Mouse (Mus musculus) lung, postnatal 0 days (tissue): ENCODE results near the gene Inafm2. TPM values are rescaled to one million over a fixed set of nuclear protein-coding genes. Genes with fewer than 3 reads are reported as not detected.
A peak's percentile ranks its signal among the peaks of the same experiment; 100 is the strongest.

Experiments used
- ATAC-seq: fragments of 200-750 bp; cut with Nextera tagmentation; 2 replicates; pipeline ENCODE4 v1.8.0; 2017; ENCODE audit warnings: moderate library complexity
- DNase-seq: peaks from one replicate; pipeline ENCODE4 v3.0.0-alpha.2; 2016; ENCODE audit warnings: low spot score
- H3K27ac ChIP-seq: fragments of 300-500 bp; sonication (generic); 2 replicates; pipeline ENCODE4 v1.5.1; 2014; ENCODE audit warnings: antibody characterized with exemption, mild to moderate bottlenecking, low read length, mixed read lengths
- H3K27me3 ChIP-seq: fragments of 300-500 bp; sonication (generic); replicated peaks from 2 replicates; pipeline ENCODE4 v1.6.1; 2014; ENCODE audit warnings: low read length, mixed read lengths; ENCODE audit not compliant: insufficient read depth
- H3K36me3 ChIP-seq: fragments of 300-500 bp; sonication (generic); 2 replicates; pipeline ENCODE4 v1.6.1; 2014; ENCODE audit warnings: low read length, mixed read lengths; ENCODE audit not compliant: insufficient read depth
- H3K4me1 ChIP-seq: fragments of 300-500 bp; sonication (generic); 2 replicates; pipeline ENCODE4 v1.6.1; 2014; ENCODE audit warnings: antibody characterized with exemption, low read depth, low read length, mixed read lengths; ENCODE audit not compliant: insufficient read depth
- H3K4me2 ChIP-seq: fragments of 300-500 bp; sonication (generic); replicated peaks from 2 replicates; pipeline ENCODE4 v1.6.1; 2014; ENCODE audit warnings: low read depth, mild to moderate bottlenecking, low read length, moderate library complexity, mixed read lengths
- H3K4me3 ChIP-seq: fragments of 300-500 bp; sonication (generic); 2 replicates; pipeline ENCODE4 v1.5.1; 2014; ENCODE audit warnings: low read depth, low read length
- H3K9ac ChIP-seq: fragments of 300-500 bp; sonication (generic); replicated peaks from 2 replicates; pipeline ENCODE4 v1.6.1; 2014; ENCODE audit warnings: low read depth, mild to moderate bottlenecking
- H3K9me3 ChIP-seq: fragments of 300-500 bp; sonication (generic); 2 replicates; pipeline ENCODE4 v1.6.1; 2016; ENCODE audit warnings: low read length, mixed read lengths
- CTCF ChIP-seq: IDR thresholded peaks from 2 replicates; pipeline ENCODE4 v1.5.1; 2016; ENCODE audit warnings: antibody characterized with exemption, mild to moderate bottlenecking
- EP300 ChIP-seq: IDR thresholded peaks from 2 replicates; pipeline ENCODE4 v1.6.1; 2016; ENCODE audit warnings: antibody characterized with exemption, mild to moderate bottlenecking, control low read depth
- WGBS: fragments of 180-500 bp; shearing (Covaris S2); extraction: QIAGEN DNeasy Blood & Tissue Kit; methylation state at CpG from one replicate; pipeline ENCODE4 v1.1.7; 2014; 5-methylcytosine and 5-hydroxymethylcytosine counted together
- polyA plus RNA-seq: library from polyadenylated mRNA; unstranded; fragments of >200 nt; fragmentation: Nextera tagmentation; extraction: Ambion mirVana; gene quantifications from 2 replicates; pipeline ENCODE4 v1.2.1, GENCODE M21; 2015

Gene Inafm2
- polyA plus RNA-seq, 1 experiment from 2014 or later = 34.5 TPM

DNA sequence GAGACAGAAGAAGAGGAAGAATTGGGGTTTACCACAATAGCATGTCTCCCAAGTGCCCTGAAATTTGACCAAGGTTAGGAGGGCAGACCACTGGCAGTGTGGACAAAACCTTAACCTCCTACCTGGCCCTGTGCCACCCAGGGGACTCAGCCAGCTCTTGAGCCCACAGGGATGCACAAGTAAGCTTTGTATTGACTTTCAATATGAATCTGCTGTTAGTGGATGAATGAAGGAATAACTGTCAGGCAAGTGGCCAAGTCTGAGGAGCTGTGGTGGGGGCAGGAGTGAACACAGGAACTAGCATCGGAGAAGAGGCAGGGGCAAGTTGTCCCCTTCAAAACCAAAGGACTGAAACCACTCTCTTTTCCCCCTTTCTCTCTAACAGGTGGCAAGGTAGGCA lies 29.8 kb downstream of the Inafm2 start:
- TF ChIP-seq EP300 (no peak), CTCF (no peak)
- 0 out of 2 replicates have a peak overlapping the region, but pooled peaks have one; percentile 21 for H3K27ac ChIP-seq
- 10% methylated on average over 1 of the region's 1 CpGs for WGBS

DNA sequence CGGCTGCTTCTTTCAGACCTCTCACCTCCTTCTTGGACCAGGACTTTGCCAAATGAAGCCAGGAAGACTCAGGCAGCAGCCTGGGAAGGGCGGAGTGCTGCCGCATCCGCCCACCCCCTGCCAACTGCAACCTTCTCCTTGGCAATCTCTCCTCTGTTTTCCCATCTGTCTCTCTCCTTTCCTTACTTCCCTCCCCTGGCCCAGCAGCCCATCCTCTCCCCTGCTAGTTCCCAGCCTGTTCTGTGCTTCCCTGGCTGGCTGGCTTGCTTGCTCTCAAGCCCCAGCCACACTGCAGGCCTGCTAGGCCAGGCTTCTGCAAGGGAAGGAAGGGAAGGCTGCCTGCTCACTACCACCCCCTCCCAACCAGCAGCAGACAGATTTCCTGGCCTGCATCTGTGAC lies 30.3 kb downstream of the Inafm2 start:
- no peak for DNase-seq
- TF ChIP-seq EP300 (no peak), CTCF (peak; percentile 29)
- 41% methylated on average over 2 of the region's 4 CpGs for WGBS
- H3K27me3 ChIP-seq = no peaks in the 10 kb centered on the region
- H3K36me3 ChIP-seq = no peaks in the 10 kb centered on the region
- H3K4me3 ChIP-seq = no peak overlapping the region
- 0 out of 2 replicates have a peak overlapping the region, but pooled peaks have one; percentile 21 for H3K27ac ChIP-seq
- ATAC-seq = no peak
- no peak overlapping the region for H3K4me2 ChIP-seq
- peaks cover 18% of the 10 kb centered on the region; the same call in 1 of the 2 replicates for H3K4me1 ChIP-seq
- no peak overlapping the region for H3K9ac ChIP-seq
- no peaks in the 10 kb centered on the region for H3K9me3 ChIP-seq

More for the DNA sequence above, 29.8 kb downstream of the Inafm2 start:
- Histone ChIP-seq H3K4me2 (no peak overlapping the region), H3K9me3 (no peaks in the 10 kb centered on the region), H3K36me3 (no peaks in the 10 kb centered on the region), H3K27me3 (no peaks in the 10 kb centered on the region), H3K4me3 (no peak overlapping the region), H3K4me1 (peaks cover 18% of the 10 kb centered on the region; the same call in 1 of the 2 replicates), H3K9ac (no peak overlapping the region)
- DNase-seq (no peak), ATAC-seq (no peak)

DNA sequence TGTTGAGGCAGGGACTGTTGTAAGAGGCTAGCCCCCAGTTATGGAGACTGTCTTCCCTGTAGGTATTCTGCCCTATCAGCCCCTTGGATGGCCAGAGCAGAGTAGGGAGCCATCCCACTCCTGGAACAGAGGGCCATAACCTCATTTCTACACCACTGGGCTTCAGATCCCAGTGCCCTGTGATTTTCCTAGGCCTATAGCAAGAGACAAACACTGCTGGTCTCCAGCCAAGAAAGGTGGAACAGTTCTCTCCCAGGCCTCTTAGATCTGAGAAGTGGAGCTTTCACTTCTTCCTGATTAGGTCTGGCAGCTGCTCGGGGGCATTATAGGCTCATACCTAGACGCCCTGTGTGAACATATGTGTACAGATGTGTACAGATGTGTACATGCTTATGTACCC lies 30.7 kb downstream of the Inafm2 start:
- H3K36me3 ChIP-seq = no peaks in the 10 kb centered on the region
- ATAC-seq = no peak
- H3K27ac ChIP-seq = 0 out of 2 replicates have a peak overlapping the region, but pooled peaks have one; percentile 21
- H3K4me1 ChIP-seq = peaks cover 18% of the 10 kb centered on the region; the same call in 1 of the 2 replicates
- H3K27me3 ChIP-seq = no peaks in the 10 kb centered on the region
- H3K4me3 ChIP-seq = no peak overlapping the region
- no peak for DNase-seq
- no peak overlapping the region for H3K4me2 ChIP-seq
- TF ChIP-seq EP300 (no peak), CTCF (no peak)
- WGBS = 53% methylated on average over 2 of the region's 2 CpGs
- H3K9me3 ChIP-seq = no peaks in the 10 kb centered on the region
- no peak overlapping the region for H3K9ac ChIP-seq

DNA sequence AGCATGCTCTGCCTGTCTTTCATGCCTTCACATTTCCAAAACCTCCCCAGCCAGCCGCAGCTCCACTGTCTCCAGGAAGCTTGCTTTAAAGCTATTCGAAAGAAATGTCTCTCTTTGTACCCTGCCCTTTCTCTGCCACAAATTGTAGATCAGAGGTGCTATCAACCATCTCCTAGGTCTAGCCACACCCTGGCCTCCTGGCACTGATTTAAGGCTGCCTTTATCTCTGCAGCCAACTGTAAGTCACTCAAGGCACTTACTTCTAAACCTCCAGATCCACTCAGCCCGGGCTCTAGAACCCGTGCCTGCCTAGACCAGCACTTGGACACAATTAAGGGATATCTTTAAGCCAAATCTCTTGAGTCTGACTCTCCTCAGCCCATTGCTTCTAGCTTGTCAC lies 32.9 kb downstream of the Inafm2 start:
- Histone ChIP-seq H3K9ac (no peak overlapping the region), H3K9me3 (no peaks in the 10 kb centered on the region), H3K36me3 (no peaks in the 10 kb centered on the region), H3K4me3 (no peak overlapping the region), H3K4me1 (peaks cover 15% of the 10 kb centered on the region; the same call in 1 of the 2 replicates), H3K27ac (no peak overlapping the region), H3K27me3 (no peaks in the 10 kb centered on the region), H3K4me2 (no peak overlapping the region)
- WGBS = 75% methylated on average over 4 of the region's 4 CpGs
- ATAC-seq = no peak
- no peak for TF ChIP-seq CTCF
- TF ChIP-seq EP300 = no peak
- DNase-seq = no peak

DNA sequence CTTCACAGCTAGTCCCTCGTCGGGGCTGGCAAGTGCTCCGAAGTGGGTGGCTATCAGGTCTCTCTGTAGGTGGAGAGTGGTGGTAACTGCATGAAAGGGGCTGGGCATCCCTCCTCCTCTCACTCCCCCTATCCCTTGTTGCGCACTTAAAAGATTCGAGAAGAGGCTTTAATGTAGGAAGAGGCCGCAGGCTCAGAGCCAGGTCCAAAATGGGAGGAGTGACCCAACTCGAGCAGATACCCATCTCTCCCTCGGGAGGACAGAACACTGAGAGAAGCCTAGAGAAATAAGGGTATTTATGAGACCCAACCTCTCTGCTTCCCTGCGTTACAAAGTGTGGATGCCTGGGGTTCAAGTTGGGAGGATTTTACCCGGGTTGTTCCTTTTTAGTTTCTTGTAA lies 33.5 kb downstream of the Inafm2 start:
- no peak for DNase-seq
- no peaks in the 10 kb centered on the region for H3K9me3 ChIP-seq
- no peaks in the 10 kb centered on the region for H3K36me3 ChIP-seq
- TF ChIP-seq EP300 (no peak), CTCF (no peak)
- ATAC-seq = no peak
- peak overlapping the region; percentile 49 for H3K4me2 ChIP-seq
- no peak overlapping the region for H3K9ac ChIP-seq
- H3K27ac ChIP-seq = no peak overlapping the region
- H3K4me1 ChIP-seq = peaks cover 15% of the 10 kb centered on the region; the same call in 1 of the 2 replicates
- peak overlapping the region; percentile 21 for H3K4me3 ChIP-seq
- H3K27me3 ChIP-seq = no peaks in the 10 kb centered on the region
- WGBS = 9% methylated on average over 10 of the region's 10 CpGs

DNA sequence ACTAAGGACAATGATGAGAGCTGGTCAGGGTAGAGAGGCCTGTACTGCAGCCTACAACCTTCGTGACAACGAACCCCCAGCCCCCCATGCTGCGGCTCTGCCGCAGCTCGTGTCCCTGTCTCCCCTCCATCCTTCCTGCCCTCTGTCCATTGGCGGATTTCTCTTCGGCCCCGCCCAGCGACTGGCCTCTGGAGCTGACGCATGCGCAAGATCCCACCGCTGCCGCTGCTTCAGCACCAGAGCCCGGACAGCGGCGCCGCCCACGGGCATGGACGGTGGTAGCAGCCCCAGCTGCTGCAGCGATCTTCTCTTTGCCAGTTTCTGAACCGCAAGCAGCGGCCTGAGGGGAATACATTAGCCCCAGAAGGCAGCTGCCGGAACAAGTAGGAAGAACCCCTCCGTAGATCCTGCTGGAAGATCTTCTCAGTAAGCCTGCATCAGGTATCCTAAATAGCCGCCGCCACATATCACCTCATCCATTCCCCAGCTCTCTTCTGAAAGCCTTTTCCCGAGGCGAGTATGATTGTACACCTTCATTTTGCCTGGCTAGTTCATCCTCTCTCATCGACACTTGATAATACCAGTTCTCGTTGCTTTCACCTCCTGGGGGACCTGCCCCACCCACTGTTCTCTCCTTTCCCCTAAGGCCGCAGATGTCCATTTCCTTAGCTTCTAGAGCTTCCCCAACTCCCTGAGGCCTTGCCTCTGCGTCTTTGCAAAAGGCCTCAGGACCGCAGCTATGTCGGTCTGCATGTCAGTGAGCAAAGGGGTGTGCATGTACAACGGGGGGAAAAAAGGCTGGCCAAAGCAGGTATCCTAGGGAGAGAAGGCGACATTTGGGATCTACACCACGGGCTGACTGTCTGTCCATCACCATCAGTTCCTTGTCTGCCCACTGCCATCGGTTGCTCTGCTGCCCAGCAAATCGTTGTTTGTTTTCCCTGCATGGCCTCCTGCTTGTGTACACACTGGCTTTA lies 34.2 kb downstream of the Inafm2 start, which contains the start of gene Disp2:
Disp2 (plus strand) TSS at position 216 of the 977 bp plus-strand sequence.
- WGBS = 9% methylated on average over 39 of the region's 39 CpGs
- ATAC-seq (peak; percentile 94), DNase-seq (peak; percentile 96)
- no peaks in the 10 kb centered on the region for H3K27me3 ChIP-seq
- H3K4me3 ChIP-seq = peak within 1 kb of the TSS; percentile 21
- no peaks in the 10 kb centered on the region for H3K9me3 ChIP-seq
- H3K4me2 ChIP-seq = peak within 1 kb of the TSS; percentile 49
- no peak within 1 kb of the TSS for H3K27ac ChIP-seq
- H3K36me3 ChIP-seq = no peaks in the 10 kb centered on the region
- H3K9ac ChIP-seq = no peak within 1 kb of the TSS
- TF ChIP-seq CTCF (peak; percentile 71), EP300 (no peak)
- H3K4me1 ChIP-seq = peaks cover 15% of the 10 kb centered on the region; the same call in 1 of the 2 replicates
